Mouse (Mus musculus): ENCODE data around the gene Mink1. TPM values are rescaled to one million over a fixed set of nuclear protein-coding genes. Genes with fewer than 3 reads are reported as not detected.
A peak's percentile ranks its signal among the peaks of the same experiment; 100 is the strongest.

Gene Mink1
- polyA plus RNA-seq, 1 experiment from 2014 or later = 10.8 TPM

DNA sequence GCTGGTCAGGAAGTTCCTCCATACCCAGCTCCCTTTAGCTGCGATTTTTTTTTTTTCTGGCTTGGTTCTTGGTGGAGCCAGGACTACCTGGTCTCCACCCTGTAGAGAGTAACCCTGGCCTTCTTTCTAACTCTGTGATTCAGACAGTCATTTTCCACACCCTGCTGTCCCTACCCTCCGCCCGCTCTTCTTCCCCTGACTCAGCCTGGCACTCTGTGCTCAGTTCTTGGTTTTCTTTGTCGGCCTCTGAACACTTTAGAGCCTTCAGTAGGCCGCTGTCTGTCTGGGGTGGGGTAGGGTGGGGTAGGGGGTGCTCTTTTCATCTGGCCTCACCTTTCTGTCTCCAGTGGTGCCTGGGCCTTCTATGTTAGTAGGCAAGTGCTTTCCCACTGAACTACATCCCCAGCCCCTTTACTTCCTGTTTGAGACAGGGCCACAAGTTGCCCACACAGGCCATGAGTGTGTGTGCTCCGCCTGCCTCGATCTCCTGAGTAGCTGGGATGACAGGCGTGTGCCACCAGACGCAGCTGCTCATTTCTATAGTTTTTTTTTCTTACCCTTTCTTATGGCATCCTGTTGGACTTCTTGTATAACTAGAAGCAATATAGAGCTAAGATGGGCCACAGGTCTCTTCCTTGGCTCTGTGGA, 17.2 kb downstream of the Mink1 start:
- peaks cover 60% of the 10 kb centered on the region for H3K4me1 ChIP-seq
- WGBS = 72% methylated on average over 9 of the region's 9 CpGs
- no peaks in the 10 kb centered on the region for H3K27me3 ChIP-seq
- H3K36me3 ChIP-seq = no peaks in the 10 kb centered on the region
- no peak overlapping the region for H3K4me3 ChIP-seq
- peak overlapping the region; percentile 43; the same call in 1 of the 2 replicates for H3K27ac ChIP-seq
- ATAC-seq (ENCODE audit: borderline replicate concordance, extremely low read depth, low FRiP score, low TSS enrichment) = no peak
- no peaks in the 10 kb centered on the region for H3K9me3 ChIP-seq
- no peak overlapping the region for H3K4me2 ChIP-seq
- no peak overlapping the region for H3K9ac ChIP-seq

GRCm38 (mm10) chr11:70580358-70580720, 17.7 kb downstream of the Mink1 start:
- ATAC-seq (ENCODE audit: borderline replicate concordance, extremely low read depth, low FRiP score, low TSS enrichment) = no peak
- no peaks in the 10 kb centered on the region for H3K27me3 ChIP-seq
- H3K4me2 ChIP-seq = no peak overlapping the region
- peaks cover 66% of the 10 kb centered on the region for H3K4me1 ChIP-seq
- H3K36me3 ChIP-seq = no peaks in the 10 kb centered on the region
- peak overlapping the region; percentile 43; the same call in 1 of the 2 replicates for H3K27ac ChIP-seq
- H3K4me3 ChIP-seq = no peak overlapping the region
- no peak overlapping the region for H3K9ac ChIP-seq
- H3K9me3 ChIP-seq = no peaks in the 10 kb centered on the region
- 47% methylated on average over 5 of the region's 5 CpGs for WGBS

- Histone ChIP-seq H3K27me3 (no peaks in the 10 kb centered on the region), H3K9ac (no peak overlapping the region), H3K36me3 (no peaks in the 10 kb centered on the region), H3K4me2 (no peak overlapping the region), H3K4me3 (no peak overlapping the region), H3K4me1 (peaks cover 70% of the 10 kb centered on the region), H3K27ac (peak overlapping the region; percentile 16; the same call in 1 of the 2 replicates), H3K9me3 (no peaks in the 10 kb centered on the region)
- 72% methylated on average over 3 of the region's 3 CpGs for WGBS
- no peak for ATAC-seq (ENCODE audit: borderline replicate concordance, extremely low read depth, low FRiP score, low TSS enrichment)
Observed at GRCm38 (mm10) chr11:70580921-70581320, 18.2 kb downstream of the Mink1 start.

DNA sequence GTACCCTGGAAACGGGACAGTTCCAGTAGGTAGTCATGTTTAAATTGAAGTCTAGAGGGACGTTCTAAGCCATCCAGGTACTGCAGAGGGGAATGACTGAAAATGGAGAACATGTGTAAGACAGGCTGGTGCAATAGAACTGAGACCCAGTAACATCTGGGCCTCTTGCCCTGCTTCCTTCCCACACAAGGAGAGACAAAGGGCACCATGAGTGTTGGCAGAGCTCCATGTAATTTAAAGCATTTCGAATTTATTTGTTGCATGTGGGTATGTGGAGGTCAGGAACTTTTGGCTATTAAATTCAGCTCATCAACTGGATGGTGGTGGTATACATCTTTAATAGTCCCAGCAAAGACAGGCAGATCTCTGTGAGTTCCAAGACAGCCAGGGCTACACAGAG, 19.5 kb downstream of the Mink1 start:
- Histone ChIP-seq H3K27me3 (no peaks in the 10 kb centered on the region), H3K4me3 (no peak overlapping the region), H3K9me3 (no peaks in the 10 kb centered on the region), H3K36me3 (no peaks in the 10 kb centered on the region), H3K9ac (no peak overlapping the region), H3K4me2 (no peak overlapping the region), H3K4me1 (peaks cover 77% of the 10 kb centered on the region), H3K27ac (0 out of 2 replicates have a peak overlapping the region, but pooled peaks have one; percentile 4)
- no peak for ATAC-seq (ENCODE audit: borderline replicate concordance, extremely low read depth, low FRiP score, low TSS enrichment)
- WGBS = 39% methylated on average over 3 of the region's 3 CpGs

DNA sequence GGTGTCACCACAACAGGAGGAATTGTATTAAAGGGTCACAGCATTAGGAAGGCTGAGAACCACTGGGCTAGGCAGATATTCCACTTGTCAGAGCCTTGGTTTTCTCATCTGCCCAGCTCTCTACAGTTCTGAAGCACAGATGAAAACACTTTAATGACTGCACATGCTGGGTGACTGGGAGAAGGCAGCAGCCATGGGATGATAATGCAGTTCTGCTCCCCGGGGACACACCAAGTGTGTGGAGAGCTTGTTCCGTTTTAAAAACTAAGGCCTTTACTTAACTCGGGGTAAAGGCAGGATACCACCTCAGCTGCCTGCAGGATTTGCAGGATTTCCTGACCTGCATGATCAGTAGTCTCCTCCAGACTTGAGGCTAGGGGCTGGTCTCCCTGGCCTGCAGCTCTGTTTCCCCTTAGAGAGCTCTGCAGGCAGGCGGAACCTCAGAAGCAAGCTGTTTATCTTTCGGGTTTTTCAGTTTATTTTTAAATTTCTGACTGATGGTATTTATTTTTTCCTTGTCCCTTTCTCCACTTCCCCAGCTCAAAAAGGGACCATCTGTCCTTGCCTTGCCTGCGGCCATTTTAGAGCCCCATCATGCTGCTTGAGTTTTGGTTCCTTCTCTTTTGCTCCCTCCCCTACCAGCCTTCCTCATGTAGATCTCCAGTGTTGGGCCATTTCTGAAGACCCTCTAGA, 20.5 kb downstream of the Mink1 start:
- Histone ChIP-seq H3K4me1 (peaks cover 67% of the 10 kb centered on the region), H3K9ac (no peak overlapping the region), H3K27me3 (no peaks in the 10 kb centered on the region), H3K9me3 (no peaks in the 10 kb centered on the region), H3K36me3 (no peaks in the 10 kb centered on the region), H3K4me2 (no peak overlapping the region), H3K4me3 (no peak overlapping the region), H3K27ac (peak overlapping the region; percentile 49)
- WGBS = 36% methylated on average over 6 of the region's 6 CpGs
- no peak for ATAC-seq (ENCODE audit: borderline replicate concordance, extremely low read depth, low FRiP score, low TSS enrichment)

DNA sequence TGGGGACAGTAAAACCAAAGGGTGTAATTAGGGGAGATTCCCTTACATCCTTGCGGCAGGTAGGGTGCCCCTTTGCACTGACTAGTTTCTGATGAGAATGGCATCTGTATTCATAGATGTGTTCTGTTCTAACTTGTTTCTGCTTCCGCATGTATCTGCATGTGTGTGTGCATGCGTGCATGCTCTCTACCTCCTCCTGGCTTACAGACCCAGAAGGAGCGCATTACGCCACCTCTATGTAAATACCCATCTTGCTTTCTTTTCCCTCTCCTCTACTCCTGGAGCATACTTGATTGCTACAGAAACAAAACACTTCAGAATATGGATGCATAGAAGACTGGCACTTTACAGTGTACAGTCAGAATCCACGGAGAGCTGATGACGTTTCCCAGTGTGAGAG, 21.1 kb downstream of the Mink1 start:
- peaks cover 63% of the 10 kb centered on the region for H3K4me1 ChIP-seq
- H3K4me2 ChIP-seq = no peak overlapping the region
- peak overlapping the region; percentile 25 for H3K27ac ChIP-seq
- ATAC-seq (ENCODE audit: borderline replicate concordance, extremely low read depth, low FRiP score, low TSS enrichment) = no peak
- H3K4me3 ChIP-seq = no peak overlapping the region
- H3K36me3 ChIP-seq = no peaks in the 10 kb centered on the region
- no peaks in the 10 kb centered on the region for H3K9me3 ChIP-seq
- H3K9ac ChIP-seq = no peak overlapping the region
- H3K27me3 ChIP-seq = no peaks in the 10 kb centered on the region
- 85% methylated on average over 7 of the region's 7 CpGs for WGBS

- Histone ChIP-seq H3K9ac (no peak overlapping the region), H3K27ac (peak overlapping the region; percentile 27; the same call in 1 of the 2 replicates)
Observed at GRCm38 (mm10) chr11:70585457-70585856, 22.8 kb downstream of the Mink1 start.

GRCm38 (mm10) chr11:70586261-70586660, 23.6 kb downstream of the Mink1 start:
- H3K4me3 ChIP-seq = no peak overlapping the region
- ATAC-seq (ENCODE audit: borderline replicate concordance, extremely low read depth, low FRiP score, low TSS enrichment) = no peak
- peaks cover 47% of the 10 kb centered on the region for H3K4me1 ChIP-seq
- H3K27me3 ChIP-seq = no peaks in the 10 kb centered on the region
- H3K4me2 ChIP-seq = no peak overlapping the region
- 84% methylated on average over 3 of the region's 3 CpGs for WGBS
- no peak overlapping the region for H3K27ac ChIP-seq
- H3K9me3 ChIP-seq = no peaks in the 10 kb centered on the region
- no peak overlapping the region for H3K9ac ChIP-seq
- H3K36me3 ChIP-seq = no peaks in the 10 kb centered on the region

More at GRCm38 (mm10) chr11:70585457-70585856, 22.8 kb downstream of the Mink1 start:
- Histone ChIP-seq H3K9me3 (no peaks in the 10 kb centered on the region), H3K27me3 (no peaks in the 10 kb centered on the region), H3K4me3 (no peak overlapping the region), H3K36me3 (no peaks in the 10 kb centered on the region), H3K4me2 (no peak overlapping the region; the same call in 1 of the 2 replicates), H3K4me1 (peaks cover 47% of the 10 kb centered on the region)
- 37% methylated on average over 7 of the region's 7 CpGs for WGBS
- no peak for ATAC-seq (ENCODE audit: borderline replicate concordance, extremely low read depth, low FRiP score, low TSS enrichment)

- Histone ChIP-seq H3K4me3 (no peak overlapping the region), H3K27me3 (no peaks in the 10 kb centered on the region), H3K9ac (no peak overlapping the region), H3K4me1 (peaks cover 46% of the 10 kb centered on the region), H3K9me3 (no peaks in the 10 kb centered on the region), H3K4me2 (no peak overlapping the region), H3K27ac (no peak overlapping the region), H3K36me3 (no peaks in the 10 kb centered on the region)
- WGBS = 73% methylated on average over 5 of the region's 5 CpGs
- no peak for ATAC-seq (ENCODE audit: borderline replicate concordance, extremely low read depth, low FRiP score, low TSS enrichment)
Observed at GRCm38 (mm10) chr11:70586954-70587353, 24.3 kb downstream of the Mink1 start.

GRCm38 (mm10) chr11:70591733-70592132, 29.1 kb downstream of the Mink1 start:
- Histone ChIP-seq H3K9me3 (no peaks in the 10 kb centered on the region), H3K27me3 (no peaks in the 10 kb centered on the region), H3K36me3 (no peaks in the 10 kb centered on the region), H3K4me1 (peaks cover 3% of the 10 kb centered on the region; the same call in 1 of the 2 replicates), H3K27ac (no peak overlapping the region), H3K9ac (no peak overlapping the region), H3K4me2 (no peak overlapping the region), H3K4me3 (no peak overlapping the region)
- ATAC-seq (ENCODE audit: borderline replicate concordance, extremely low read depth, low FRiP score, low TSS enrichment) = no peak
- WGBS = 78% methylated on average over 1 of the region's 1 CpGs

DNA sequence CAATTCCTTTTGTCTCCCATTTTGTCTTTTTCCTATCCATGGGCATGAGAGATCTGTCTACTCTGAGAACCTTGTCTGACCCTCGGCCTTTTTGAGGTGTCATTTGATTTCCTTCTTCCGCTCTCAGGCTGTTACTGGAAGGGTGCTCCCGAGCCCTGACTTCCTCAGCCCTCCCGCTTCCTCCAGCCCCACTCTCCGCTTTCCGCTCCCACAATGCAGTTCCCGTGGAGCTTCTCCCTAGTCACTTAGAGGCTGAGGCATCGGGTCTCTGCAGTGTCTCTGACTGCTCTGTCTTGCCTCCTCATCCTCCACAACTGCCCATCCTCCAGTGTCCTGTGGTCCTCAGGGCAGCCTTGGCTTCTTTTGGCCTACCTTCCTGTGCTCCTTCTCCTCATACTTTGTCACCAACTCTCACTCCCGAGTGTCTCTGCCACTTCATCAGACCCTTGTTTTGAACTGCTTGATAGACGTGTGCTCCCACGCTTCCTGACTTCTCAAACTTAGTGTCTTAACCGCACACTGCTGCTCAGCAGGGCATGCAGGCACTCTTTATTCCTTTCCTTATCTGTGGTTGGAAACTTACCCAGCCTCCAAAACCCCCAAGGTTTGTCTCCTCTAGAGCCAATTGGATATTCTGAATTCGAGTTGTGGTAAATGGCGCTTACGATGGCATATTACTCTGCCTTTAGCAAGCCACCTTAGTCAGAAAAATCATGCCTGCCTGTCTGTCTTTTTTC, 31.7 kb downstream of the Mink1 start:
- no peak overlapping the region for H3K4me2 ChIP-seq
- H3K4me3 ChIP-seq = no peak overlapping the region
- no peaks in the 10 kb centered on the region for H3K27me3 ChIP-seq
- no peaks in the 10 kb centered on the region; the same call in 1 of the 2 replicates for H3K4me1 ChIP-seq
- WGBS = 53% methylated on average over 15 of the region's 15 CpGs
- peak overlapping the region; percentile 21; the same call in 1 of the 2 replicates for H3K27ac ChIP-seq
- no peaks in the 10 kb centered on the region for H3K9me3 ChIP-seq
- H3K9ac ChIP-seq = no peak overlapping the region
- ATAC-seq (ENCODE audit: borderline replicate concordance, extremely low read depth, low FRiP score, low TSS enrichment) = no peak
- peaks cover 15% of the 10 kb centered on the region for H3K36me3 ChIP-seq

DNA sequence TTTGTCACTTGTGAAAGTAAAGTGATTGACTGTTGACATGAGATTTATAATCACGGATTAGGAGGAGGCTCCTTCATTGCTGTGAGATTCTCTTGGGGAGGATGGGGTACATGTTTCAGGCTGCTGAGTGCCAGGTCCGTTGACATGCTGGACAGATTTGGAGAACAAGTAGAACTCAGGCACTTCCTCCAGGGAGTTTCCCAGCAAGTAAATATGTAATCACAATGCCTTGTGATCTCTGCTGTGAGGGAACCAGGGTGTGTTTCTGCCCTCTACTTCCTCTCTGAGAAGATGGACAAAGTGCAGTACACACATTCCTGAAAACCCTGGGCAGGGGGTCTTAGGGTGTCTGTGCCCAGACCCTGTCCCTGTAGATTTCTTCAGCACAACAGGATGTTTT, 33.0 kb downstream of the Mink1 start:
- Histone ChIP-seq H3K36me3 (peaks cover 15% of the 10 kb centered on the region), H3K4me1 (no peaks in the 10 kb centered on the region; the same call in 1 of the 2 replicates), H3K4me3 (no peak overlapping the region), H3K9me3 (no peaks in the 10 kb centered on the region), H3K9ac (no peak overlapping the region), H3K27ac (no peak overlapping the region), H3K4me2 (no peak overlapping the region), H3K27me3 (no peaks in the 10 kb centered on the region)
- 53% methylated on average over 2 of the region's 2 CpGs for WGBS
- no peak for ATAC-seq (ENCODE audit: borderline replicate concordance, extremely low read depth, low FRiP score, low TSS enrichment)
